Mouse (Mus musculus): Measurements from ENCODE around the gene Vps13d. TPM values are rescaled to one million over a fixed set of nuclear protein-coding genes. Genes with fewer than 3 reads are reported as not detected.

Gene Vps13d
- total and polyA plus RNA-seq, 3 experiments, result 9.4 to 9.8 (median 9.7) TPM

DNA sequence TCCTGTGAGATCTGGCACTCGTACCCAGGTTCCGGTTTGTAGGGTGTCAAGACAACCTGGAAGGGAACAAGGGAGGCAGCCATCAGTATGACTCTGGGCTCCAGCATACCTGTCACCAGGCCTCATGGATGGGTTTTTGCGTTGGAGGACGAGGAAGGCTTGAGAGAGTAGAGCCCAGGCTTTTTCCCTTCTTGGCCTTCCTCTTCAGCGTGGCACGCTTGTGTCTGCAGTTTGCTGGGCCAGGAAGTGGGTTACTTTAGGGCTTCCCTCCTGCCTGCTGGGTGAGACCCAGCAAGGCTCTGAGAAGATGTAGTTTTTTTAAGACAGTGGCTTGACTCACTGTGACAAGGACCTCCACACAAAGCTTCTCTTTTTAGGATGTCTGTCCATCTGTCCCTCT lies 34.2 kb upstream of the Vps13d start:
- in situ Hi-C loops (cut with MboI; ENCODE audit: low pct_ligation_motif_present, low pct_unique_long_range_greater_than_20kb, low sequenced_read_pairs), result no loop called here
- Histone ChIP-seq H3K4me2 (ENCODE audit: insufficient read depth, low read depth, poor library complexity, severe bottlenecking) (no peak overlapping the region), H3K27me3 (replicated peaks) (no peaks in the 10 kb centered on the region), H3K27ac (ENCODE audit: insufficient read depth, low read depth) (no peak overlapping the region), H3K9me3 (replicated peaks; ENCODE audit: low read length) (no peaks in the 10 kb centered on the region), H3K4me3 (replicated peaks in 1 of 3; ENCODE audit: low read depth in 2 of 3, low read length in 2 of 3, poor library complexity in 1 of 3) (no peak overlapping the region), H3K4me1 (ENCODE audit: control insufficient read depth in 1 of 2, insufficient read depth in 2 of 2) (peaks cover 8 to 46% of the 10 kb centered on the region in 2 experiments), H3K79me2 (replicated peaks; ENCODE audit: control insufficient read depth, extremely low read depth, insufficient read depth, poor library complexity, severe bottlenecking) (no peaks in the 10 kb centered on the region), H3K9ac (ENCODE audit: insufficient read depth, low read depth) (no peak overlapping the region), H3K36me3 (replicated peaks in 1 of 2; ENCODE audit: control insufficient read depth in 1 of 2, insufficient read depth in 1 of 2, low read length in 1 of 2) (peaks cover 20 to 58% of the 10 kb centered on the region in 2 experiments)
- TF ChIP-seq JUND (conservative IDR thresholded peaks at IDR 0.05; ENCODE audit: low read depth, low read length) (no peak), MAFK (IDR thresholded peaks at IDR 0.05; ENCODE audit: insufficient replicate concordance, low read length) (no peak), ZMIZ1 (IDR thresholded peaks at IDR 0.05; ENCODE audit: low read depth, low read length) (no peak), MYC (IDR thresholded peaks at IDR 0.05; ENCODE audit: low read depth, low read length) (no peak), MXI1 (IDR thresholded peaks at IDR 0.05; ENCODE audit: low read depth, low read length) (no peak), USF1 (IDR thresholded peaks at IDR 0.05; ENCODE audit: low read depth, low read length) (no peak), CHD2 (IDR thresholded peaks at IDR 0.05; ENCODE audit: low read length) (no peak), CTCF (conservative IDR thresholded peaks at IDR 0.05 in 1 of 2, IDR thresholded peaks at IDR 0.05 in 1 of 2; ENCODE audit: low read depth in 2 of 2, low read length in 2 of 2) (no peak), BHLHE40 (IDR thresholded peaks at IDR 0.05; ENCODE audit: low read depth, low read length) (no peak), ETS1 (conservative IDR thresholded peaks at IDR 0.05; ENCODE audit: low read depth, low read length) (no peak), CHD1 (IDR thresholded peaks at IDR 0.05; ENCODE audit: low read depth, low read length) (no peak), E2F4 (IDR thresholded peaks at IDR 0.05; ENCODE audit: insufficient replicate concordance, low read depth, low read length) (no peak), IRF4 (IDR thresholded peaks at IDR 0.05; ENCODE audit: low read depth, low read length) (no peak), POLR2AphosphoS2 (IDR thresholded peaks at IDR 0.05; ENCODE audit: low read depth, low read length) (no peak), NELFE (IDR thresholded peaks at IDR 0.05; ENCODE audit: low read depth, low read length) (no peak), UBTF (IDR thresholded peaks at IDR 0.05; ENCODE audit: low read depth, low read length) (no peak), GABPA (IDR thresholded peaks at IDR 0.05; ENCODE audit: insufficient replicate concordance, low read depth, low read length) (no peak), ZNF384 (IDR thresholded peaks at IDR 0.05; ENCODE audit: low read depth, low read length) (no peak), SIN3A (IDR thresholded peaks at IDR 0.05; ENCODE audit: low read length) (no peak), POLR2A (IDR thresholded peaks at IDR 0.05; ENCODE audit: low read depth, low read length) (no peak)
- no peak for DNase-seq (ENCODE audit: extremely low read depth)
- dilution Hi-C loops (cut with MboI; ENCODE audit: extremely low pct_ligation_motif_present, extremely low pct_unique_long_range_greater_than_20kb, low sequenced_read_pairs), result no loop called here

GRCm38 (mm10) chr4:145224613-145225012 lies 29.8 kb upstream of the Vps13d start:
- in situ Hi-C loops (cut with MboI; ENCODE audit: low pct_ligation_motif_present, low pct_unique_long_range_greater_than_20kb, low sequenced_read_pairs) (no loop called here), dilution Hi-C loops (cut with MboI; ENCODE audit: extremely low pct_ligation_motif_present, extremely low pct_unique_long_range_greater_than_20kb, low sequenced_read_pairs) (no loop called here)
- H3K4me1 ChIP-seq (ENCODE audit: control insufficient read depth in 1 of 2, insufficient read depth in 2 of 2), result peaks cover 22 to 44% of the 10 kb centered on the region in 2 experiments
- H3K79me2 ChIP-seq (replicated peaks; ENCODE audit: control insufficient read depth, extremely low read depth, insufficient read depth, poor library complexity, severe bottlenecking), result no peaks in the 10 kb centered on the region
- peaks cover 32 to 81% of the 10 kb centered on the region in 2 experiments for H3K36me3 ChIP-seq (replicated peaks in 1 of 2; ENCODE audit: control insufficient read depth in 1 of 2, insufficient read depth in 1 of 2, low read length in 1 of 2)
- no peak for DNase-seq (ENCODE audit: extremely low read depth)
- H3K27ac ChIP-seq (ENCODE audit: insufficient read depth, low read depth), result no peak overlapping the region
- no peaks in the 10 kb centered on the region for H3K9me3 ChIP-seq (replicated peaks; ENCODE audit: low read length)
- no peak for TF ChIP-seq CTCF (conservative IDR thresholded peaks at IDR 0.05 in 1 of 2, IDR thresholded peaks at IDR 0.05 in 1 of 2; ENCODE audit: low read depth in 2 of 2, low read length in 2 of 2)
- TF ChIP-seq JUN (IDR thresholded peaks at IDR 0.05; ENCODE audit: insufficient read depth, low read depth, low read length), result no peak
- no peak for TF ChIP-seq ZMIZ1 (IDR thresholded peaks at IDR 0.05; ENCODE audit: low read depth, low read length)
- no peak for TF ChIP-seq EP300 (IDR thresholded peaks at IDR 0.05; ENCODE audit: low read length)
- TF ChIP-seq CHD1 (IDR thresholded peaks at IDR 0.05; ENCODE audit: low read depth, low read length), result no peak
- no peak overlapping the region for H3K4me3 ChIP-seq (replicated peaks in 1 of 3; ENCODE audit: low read depth in 2 of 3, low read length in 2 of 3, poor library complexity in 1 of 3)
- H3K9ac ChIP-seq (ENCODE audit: insufficient read depth, low read depth), result no peak overlapping the region
- no peak overlapping the region for H3K4me2 ChIP-seq (ENCODE audit: insufficient read depth, low read depth, poor library complexity, severe bottlenecking)
- no peaks in the 10 kb centered on the region for H3K27me3 ChIP-seq (replicated peaks)

Measured in CH12.LX (cell line).